Mouse (Mus musculus) lung, postnatal 0 days (tissue): ENCODE data around the gene Blvrb.

Experiments
- CTCF ChIP-seq: IDR thresholded peaks from 2 replicates; pipeline ENCODE4 v1.5.1; 2016; ENCODE audit warnings: antibody characterized with exemption, mild to moderate bottlenecking
- EP300 ChIP-seq: IDR thresholded peaks from 2 replicates; pipeline ENCODE4 v1.6.1; 2016; ENCODE audit warnings: antibody characterized with exemption, mild to moderate bottlenecking, control low read depth

- no peak for TF ChIP-seq CTCF
- no peak for TF ChIP-seq EP300
Measured at GRCm38 (mm10) chr7:27404203-27404942, 43.4 kb upstream of the Blvrb start.
